In genomic region chr7:89161610-89162378, GRCm38 (mm10) we compare ENCODE assay signal across 30 mouse cellular contexts.
DNase-seq lines count a peak whose midpoint lies in the region; ATAC-seq and TF ChIP-seq lines count a peak whose summit lies in the region.
"Had no signal": no experiment of that assay in that cellular context is flagged by ENCODE, and none has a peak within 500 bp of the region (broad histone marks: within the 10 kb centered on the region; RNA-seq: fewer than 3 reads in every experiment).

No protein-coding gene starts in this region.

- H3K9ac ChIP-seq in intestine, embryonic 15.5 days: no peak overlapping the region
- H3K9ac ChIP-seq in intestine, postnatal 0 days (ENCODE audit: low read depth, low read length): no peak overlapping the region
- no peak overlapping the region for H3K9ac ChIP-seq in ES-E14 (ENCODE audit: insufficient read depth, low read depth, low read length, poor library complexity, severe bottlenecking)
- no peak overlapping the region for H3K9ac ChIP-seq in intestine, embryonic 16.5 days (ENCODE audit: low read depth, low read length)
- H3K9ac ChIP-seq in heart, embryonic 12.5 days: no peak overlapping the region
- H3K9ac ChIP-seq: embryonic facial prominence, embryonic 12.5 days; heart, embryonic 13.5 days; limb, embryonic 12.5 days; liver, embryonic 12.5 days; liver, postnatal 0 days; neural tube, embryonic 13.5 days; stomach, embryonic 15.5 days had no signal

- H3K27me3 ChIP-seq in intestine, embryonic 15.5 days (replicated peaks): no peaks in the 10 kb centered on the region
- no peaks in the 10 kb centered on the region for H3K27me3 ChIP-seq in intestine, postnatal 0 days (replicated peaks; ENCODE audit: control insufficient read depth, insufficient read depth, low read length)
- no peaks in the 10 kb centered on the region for H3K27me3 ChIP-seq in intestine, embryonic 16.5 days (replicated peaks; ENCODE audit: control insufficient read depth, insufficient read depth, low read length)
- no peaks in the 10 kb centered on the region for H3K27me3 ChIP-seq in heart, embryonic 12.5 days (replicated peaks)
- H3K27me3 ChIP-seq: embryonic facial prominence, embryonic 12.5 days; heart, embryonic 13.5 days; limb, embryonic 12.5 days; liver, embryonic 12.5 days; neural tube, embryonic 13.5 days; stomach, embryonic 15.5 days had no signal

- H3K4me2 ChIP-seq in intestine, embryonic 15.5 days (replicated peaks): no peak overlapping the region
- H3K4me2 ChIP-seq in intestine, postnatal 0 days (replicated peaks; ENCODE audit: low read depth): no peak overlapping the region
- H3K4me2 ChIP-seq in intestine, embryonic 16.5 days (ENCODE audit: low read depth, low read length): no peak overlapping the region
- no peak overlapping the region for H3K4me2 ChIP-seq in heart, embryonic 12.5 days
- H3K4me2 ChIP-seq: embryonic facial prominence, embryonic 12.5 days; heart, embryonic 13.5 days; limb, embryonic 12.5 days; liver, embryonic 12.5 days; midbrain, embryonic 11.5 days; neural tube, embryonic 13.5 days; stomach, embryonic 15.5 days had no signal

- H3K27ac ChIP-seq in intestine, embryonic 15.5 days: no peak overlapping the region
- no peak overlapping the region for H3K27ac ChIP-seq in intestine, postnatal 0 days (ENCODE audit: low read depth, low read length)
- H3K27ac ChIP-seq in ES-E14 (ENCODE audit: insufficient read depth, low read depth, low read length, poor library complexity, severe bottlenecking): no peak overlapping the region
- no peak overlapping the region for H3K27ac ChIP-seq in intestine, embryonic 16.5 days (ENCODE audit: low read length)
- H3K27ac ChIP-seq in heart, embryonic 12.5 days (ENCODE audit: poor library complexity, severe bottlenecking): no peak overlapping the region
- H3K27ac ChIP-seq: embryonic facial prominence, embryonic 12.5 days; forebrain, embryonic 10.5 days; heart, adult 2 months; heart, embryonic 13.5 days; hindbrain, embryonic 10.5 days; limb, embryonic 12.5 days; liver, embryonic 12.5 days; neural tube, embryonic 13.5 days; stomach, embryonic 15.5 days had no signal

- H3K4me3 ChIP-seq in intestine, embryonic 15.5 days (replicated peaks): no peak overlapping the region
- no peak overlapping the region for H3K4me3 ChIP-seq in intestine, postnatal 0 days (ENCODE audit: low read depth, low read length)
- H3K4me3 ChIP-seq in ES-E14 (ENCODE audit: insufficient read depth in 1 of 2, low read depth in 1 of 2, low read length in 2 of 2, poor library complexity in 1 of 2, severe bottlenecking in 1 of 2): no peak overlapping the region
- no peak overlapping the region for H3K4me3 ChIP-seq in intestine, embryonic 16.5 days (ENCODE audit: low read length)
- no peak overlapping the region for H3K4me3 ChIP-seq in heart, embryonic 12.5 days
- H3K4me3 ChIP-seq: embryonic facial prominence, embryonic 12.5 days; forebrain, embryonic 10.5 days; heart, adult 2 months; heart, embryonic 13.5 days; hindbrain, embryonic 10.5 days; limb, embryonic 12.5 days; liver, embryonic 12.5 days; neural tube, embryonic 13.5 days; stomach, embryonic 15.5 days had no signal

- no peaks in the 10 kb centered on the region for H3K4me1 ChIP-seq in intestine, embryonic 15.5 days (replicated peaks)
- no peaks in the 10 kb centered on the region for H3K4me1 ChIP-seq in intestine, postnatal 0 days (replicated peaks; ENCODE audit: control insufficient read depth, insufficient read depth, low read length)
- H3K4me1 ChIP-seq in ES-E14 (ENCODE audit: control insufficient read depth in 2 of 2, insufficient read depth in 2 of 2, low read length in 2 of 2, poor library complexity in 1 of 2): no peaks in the 10 kb centered on the region
- no peaks in the 10 kb centered on the region for H3K4me1 ChIP-seq in intestine, embryonic 16.5 days (ENCODE audit: control insufficient read depth, insufficient read depth, low read length)
- peaks cover 8% of the 10 kb centered on the region for H3K4me1 ChIP-seq in heart, embryonic 12.5 days (replicated peaks)
- H3K4me1 ChIP-seq: hindbrain, embryonic 10.5 days; neural tube, embryonic 13.5 days; stomach, embryonic 15.5 days had no signal

- no peak for TF ChIP-seq POLR2A in brain, embryonic 14.5 days (IDR thresholded peaks at IDR 0.05; ENCODE audit: borderline replicate concordance, extremely low read depth, insufficient read depth, insufficient read length, poor library complexity, severe bottlenecking)

- H3K9me3 ChIP-seq in intestine, embryonic 15.5 days: no peaks in the 10 kb centered on the region
- H3K9me3 ChIP-seq in intestine, postnatal 0 days (ENCODE audit: control insufficient read depth): no peaks in the 10 kb centered on the region
- H3K9me3 ChIP-seq in ES-E14 (ENCODE audit: control insufficient read depth, insufficient read depth, low read depth, low read length): no peaks in the 10 kb centered on the region
- H3K9me3 ChIP-seq in intestine, embryonic 16.5 days (ENCODE audit: control insufficient read depth, low read length): no peaks in the 10 kb centered on the region
- H3K9me3 ChIP-seq in heart, embryonic 12.5 days (replicated peaks): no peaks in the 10 kb centered on the region
- H3K9me3 ChIP-seq: embryonic facial prominence, embryonic 12.5 days; forebrain, embryonic 10.5 days; heart, embryonic 13.5 days; hindbrain, embryonic 10.5 days; limb, embryonic 12.5 days; liver, embryonic 12.5 days; neural tube, embryonic 13.5 days; stomach, embryonic 15.5 days had no signal

- no peak for TF ChIP-seq CTCF in intestine, postnatal 0 days (IDR thresholded peaks at IDR 0.05; ENCODE audit: low read depth)
- TF ChIP-seq CTCF in brain, embryonic 14.5 days (IDR thresholded peaks at IDR 0.05; ENCODE audit: borderline replicate concordance, extremely low read depth, insufficient read depth, insufficient read length): no peak

- in situ Hi-C loops in ES-E14 (cut with MboI; ENCODE audit: low sequenced_read_pairs in 2 of 2, unreplicated experiment in 2 of 2): loop anchor here (10.0 to 25.0 kb wide), 2 partner anchors 243 to 251 kb away; partner anchors contain the start of genes Fzd4 (in 2 of the 2) and Tmem135 (in 2 of the 2)

- no peak for DNase-seq in ES-E14 (ENCODE audit: low read depth, low spot score)
- DNase-seq in brain, embryonic 14.5 days (ENCODE audit: low read depth): peak; percentile 23
- no peak for DNase-seq in frontal cortex, postnatal 36 days (ENCODE audit: low spot score in 2 of 2)
- DNase-seq: adrenal gland, adult 8-10 months; cerebellum, adult 11 months; cerebellum, adult 9-10 months; cerebellum, postnatal 36 days; embryo, embryonic 11 days; gastrocnemius, postnatal 36 days; heart, adult 2 months; heart, postnatal 10 days; kidney, adult 9 months; kidney, postnatal 10 days; layer of hippocampus, adult 9-11 months; liver, postnatal 0 days had no signal

- H3K36me3 ChIP-seq in intestine, embryonic 15.5 days: no peaks in the 10 kb centered on the region
- H3K36me3 ChIP-seq in intestine, postnatal 0 days (ENCODE audit: control insufficient read depth, insufficient read depth): peaks cover 5% of the 10 kb centered on the region; the same call in 1 of the 2 replicates
- no peaks in the 10 kb centered on the region; the same call in 1 of the 2 replicates for H3K36me3 ChIP-seq in ES-E14 (ENCODE audit: control insufficient read depth, insufficient read depth, low read length, poor library complexity, severe bottlenecking)
- no peaks in the 10 kb centered on the region for H3K36me3 ChIP-seq in intestine, embryonic 16.5 days (ENCODE audit: control insufficient read depth, insufficient read depth, low read length)
- peaks cover 5% of the 10 kb centered on the region; the same call in 1 of the 2 replicates for H3K36me3 ChIP-seq in heart, embryonic 12.5 days
- H3K36me3 ChIP-seq: embryonic facial prominence, embryonic 12.5 days; stomach, embryonic 15.5 days had no signal

- ATAC-seq in intestine, embryonic 15.5 days: peak; percentile 59; the same call in 1 of the 2 replicates
- ATAC-seq in intestine, postnatal 0 days: no peak
- peak; percentile 51; the same call in 1 of the 2 replicates for ATAC-seq in intestine, embryonic 16.5 days
- no peak for ATAC-seq in heart, embryonic 12.5 days (ENCODE audit: insufficient number of reproducible peaks, low FRiP score)
- ATAC-seq: hindbrain, embryonic 16.5 days; liver, embryonic 12.5 days; liver, postnatal 0 days; lung, postnatal 0 days had no signal

- WGBS in intestine, embryonic 15.5 days: 72% methylated on average over 6 of the region's 6 CpGs
- 62% methylated on average over 6 of the region's 6 CpGs for WGBS in intestine, postnatal 0 days
- WGBS in intestine, embryonic 16.5 days: 76% methylated on average over 6 of the region's 6 CpGs
- WGBS in heart, embryonic 12.5 days: 80% methylated on average over 6 of the region's 6 CpGs

TF ChIP-seq in ES-E14, 5 proteins besides CTCF, POLR2A, EP300 and RAD21:
- no peak for TF ChIP-seq ZNF384 (IDR thresholded peaks at IDR 0.05; ENCODE audit: low read depth, low read length)
- TF ChIP-seq ZC3H11A (IDR thresholded peaks at IDR 0.05; ENCODE audit: borderline replicate concordance, low read depth, low read length): no peak
- TF ChIP-seq CHD2 (IDR thresholded peaks at IDR 0.05; ENCODE audit: low read depth, low read length): no peak
- TF ChIP-seq HCFC1 (IDR thresholded peaks at IDR 0.05; ENCODE audit: borderline replicate concordance, insufficient read depth, low read length): no peak
- 0 out of 2 replicates have a peak, but pooled peaks have one; percentile 50 for TF ChIP-seq MAFK (IDR thresholded peaks at IDR 0.05; ENCODE audit: insufficient read depth, low read depth, low read length)

Comparison
In these comparisons a context has a peak if more than half of its experiments do, and no peak if none do; other contexts are left out.
1. ATAC-seq: peak in intestine, embryonic 15.5 days (single experiment) and intestine, embryonic 16.5 days (single experiment); none in intestine, postnatal 0 days (single experiment) and heart, embryonic 12.5 days (single experiment).